Mouse (Mus musculus): ENCODE data around the gene Mc3r. TPM values are rescaled to one million over a fixed set of nuclear protein-coding genes. Genes with fewer than 3 reads are reported as not detected.

Gene Mc3r
- polyA plus RNA-seq, 1 experiment from 2014 or later = not detected

DNA sequence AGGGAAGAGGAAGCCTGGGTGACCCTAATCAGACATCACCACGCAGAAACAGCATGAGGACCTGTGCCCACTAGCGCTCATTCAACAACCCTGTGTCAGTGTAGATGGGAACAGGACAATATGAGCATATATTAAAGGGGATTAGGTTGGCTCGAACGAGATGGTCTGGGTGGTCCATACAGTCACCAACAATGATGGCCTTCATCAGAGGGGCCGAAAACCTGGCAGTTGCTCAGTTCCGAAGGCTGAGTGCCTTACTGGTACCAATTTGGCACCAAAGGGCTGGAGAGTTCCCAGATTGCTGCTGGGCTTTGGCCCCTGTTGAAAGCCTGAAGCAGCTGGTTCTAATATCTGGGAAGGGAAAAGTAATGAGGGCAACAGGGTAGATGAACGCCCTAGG, 25.4 kb upstream of the Mc3r start:
- Histone ChIP-seq H3K9ac (no peak overlapping the region), H3K4me3 (replicated peaks) (no peak overlapping the region), H3K27ac (no peak overlapping the region), H3K4me1 (no peaks in the 10 kb centered on the region), H3K9me3 (replicated peaks) (no peaks in the 10 kb centered on the region), H3K27me3 (peaks cover 13% of the 10 kb centered on the region), H3K36me3 (no peaks in the 10 kb centered on the region), H3K4me2 (no peak overlapping the region)
- ATAC-seq (replicated peaks; ENCODE audit: low FRiP score) = no peak
- 82% methylated on average over 7 of the region's 7 CpGs for WGBS

DNA sequence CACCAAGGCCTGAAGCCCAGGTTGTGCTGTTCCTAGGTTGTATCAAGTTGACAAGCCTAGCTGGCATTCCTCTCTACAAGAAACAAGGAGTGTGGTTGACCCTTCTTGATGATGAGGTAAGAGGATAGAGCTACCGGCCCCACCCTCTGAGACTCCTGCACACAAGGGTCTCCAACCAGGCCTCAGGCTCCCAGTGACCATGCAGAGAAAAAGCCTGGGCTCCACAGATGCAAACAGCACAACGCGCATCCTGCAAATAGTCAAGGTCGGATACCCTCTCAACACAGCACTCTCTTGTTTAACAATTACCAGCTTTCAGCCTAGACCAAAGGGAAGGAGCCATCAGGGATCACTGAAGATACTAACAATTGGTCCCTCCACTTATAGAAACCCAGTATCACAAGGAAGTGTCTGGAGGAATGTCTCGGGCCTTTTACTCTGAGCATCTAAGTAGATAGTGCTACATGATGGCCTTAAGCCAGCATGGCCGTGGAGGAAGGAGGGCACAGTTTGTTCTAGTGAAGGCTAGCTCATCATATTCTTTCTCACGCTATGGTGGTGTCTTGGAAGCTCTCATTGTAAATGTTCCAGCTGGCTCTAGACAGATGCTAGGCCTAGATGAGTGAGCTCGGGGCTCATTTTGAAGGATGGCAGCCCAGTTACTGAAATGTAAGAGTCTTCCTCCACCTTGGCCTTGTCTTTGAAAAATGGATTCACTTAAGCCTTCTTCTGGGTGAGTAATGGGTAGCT, 24.7 kb upstream of the Mc3r start:
- WGBS = 86% methylated on average over 8 of the region's 8 CpGs
- H3K36me3 ChIP-seq = no peaks in the 10 kb centered on the region
- H3K4me2 ChIP-seq = no peak overlapping the region
- H3K27ac ChIP-seq = no peak overlapping the region
- H3K9me3 ChIP-seq (replicated peaks) = no peaks in the 10 kb centered on the region
- no peak for ATAC-seq (replicated peaks; ENCODE audit: low FRiP score)
- H3K4me3 ChIP-seq (replicated peaks) = no peak overlapping the region
- H3K4me1 ChIP-seq = no peaks in the 10 kb centered on the region
- peaks cover 13% of the 10 kb centered on the region for H3K27me3 ChIP-seq
- no peak overlapping the region for H3K9ac ChIP-seq

DNA sequence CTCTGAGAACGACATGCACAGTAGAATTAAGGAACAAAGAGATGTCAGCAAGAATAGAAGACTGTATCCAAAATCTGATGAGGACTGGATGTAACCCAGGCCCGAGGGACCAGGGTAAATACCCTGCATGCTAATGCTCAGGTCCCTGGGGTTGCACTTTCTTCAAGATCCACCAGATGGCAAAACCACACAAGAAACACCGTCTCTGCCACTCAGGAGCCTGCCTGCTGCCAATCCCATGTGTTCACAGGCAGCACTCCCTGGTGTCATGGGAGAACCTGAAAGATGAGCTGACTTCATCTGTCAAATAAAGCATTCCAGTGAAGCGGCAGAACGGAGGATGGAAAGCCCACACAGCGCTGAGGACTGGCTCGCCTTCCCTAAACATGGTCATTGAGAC, 21.3 kb upstream of the Mc3r start:
- Histone ChIP-seq H3K4me3 (replicated peaks) (no peak overlapping the region), H3K27me3 (peaks cover 11% of the 10 kb centered on the region), H3K9ac (no peak overlapping the region), H3K27ac (no peak overlapping the region), H3K4me2 (no peak overlapping the region), H3K9me3 (replicated peaks) (no peaks in the 10 kb centered on the region), H3K36me3 (no peaks in the 10 kb centered on the region), H3K4me1 (no peaks in the 10 kb centered on the region)
- WGBS = 23% methylated on average over 7 of the region's 7 CpGs
- no peak for ATAC-seq (replicated peaks; ENCODE audit: low FRiP score)

DNA sequence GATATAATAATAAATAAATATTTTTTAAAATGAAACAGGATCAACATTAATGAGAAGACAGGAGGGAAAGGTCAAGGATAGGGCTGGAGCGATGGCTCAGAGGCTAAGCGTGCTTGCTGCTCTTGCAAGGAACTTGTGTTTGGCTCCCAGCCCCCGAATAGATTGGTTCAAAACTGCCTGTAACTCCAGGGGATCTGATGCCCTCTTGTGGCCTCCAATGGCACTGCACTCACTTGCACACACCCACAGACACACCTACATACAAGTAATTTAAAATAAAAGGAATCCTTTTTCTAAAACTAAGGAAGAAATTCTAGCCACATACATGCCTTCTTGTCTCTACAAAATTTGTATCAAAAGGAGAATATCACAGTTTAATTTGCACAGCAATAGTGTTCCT, 20.5 kb upstream of the Mc3r start:
- Histone ChIP-seq H3K27me3 (peaks cover 3% of the 10 kb centered on the region; the same call in 1 of the 2 replicates), H3K27ac (no peak overlapping the region), H3K4me2 (no peak overlapping the region), H3K9ac (no peak overlapping the region), H3K36me3 (no peaks in the 10 kb centered on the region), H3K4me1 (no peaks in the 10 kb centered on the region), H3K9me3 (replicated peaks) (no peaks in the 10 kb centered on the region), H3K4me3 (replicated peaks) (no peak overlapping the region)
- no peak for ATAC-seq (replicated peaks; ENCODE audit: low FRiP score)
- 85% methylated on average over 3 of the region's 3 CpGs for WGBS

DNA sequence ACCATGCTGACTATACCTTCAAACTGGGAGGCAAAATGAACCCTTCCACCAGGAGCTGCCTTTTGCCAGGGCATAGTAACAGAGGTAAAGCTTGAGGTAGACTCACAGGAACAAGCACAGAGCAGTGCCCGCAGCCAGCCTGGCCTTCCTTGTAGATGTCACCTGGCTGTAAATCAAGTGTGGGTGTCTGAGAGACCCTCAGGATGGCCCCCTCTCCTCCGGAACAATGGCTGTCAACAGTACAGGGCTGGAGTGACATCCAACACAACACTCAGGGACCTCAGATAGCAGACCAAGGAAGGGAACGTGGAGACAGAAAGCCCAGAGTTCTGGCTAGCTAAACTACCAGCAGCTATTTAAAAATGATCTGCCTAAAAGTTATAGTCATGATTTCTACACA, 19.1 kb upstream of the Mc3r start:
- H3K27me3 ChIP-seq = no peaks in the 10 kb centered on the region
- H3K9me3 ChIP-seq (replicated peaks) = no peaks in the 10 kb centered on the region
- WGBS = 39% methylated on average over 3 of the region's 3 CpGs
- H3K9ac ChIP-seq = no peak overlapping the region
- no peaks in the 10 kb centered on the region for H3K4me1 ChIP-seq
- H3K27ac ChIP-seq = no peak overlapping the region
- H3K4me3 ChIP-seq (replicated peaks) = no peak overlapping the region
- H3K36me3 ChIP-seq = no peaks in the 10 kb centered on the region
- no peak overlapping the region for H3K4me2 ChIP-seq
- no peak for ATAC-seq (replicated peaks; ENCODE audit: low FRiP score)

DNA sequence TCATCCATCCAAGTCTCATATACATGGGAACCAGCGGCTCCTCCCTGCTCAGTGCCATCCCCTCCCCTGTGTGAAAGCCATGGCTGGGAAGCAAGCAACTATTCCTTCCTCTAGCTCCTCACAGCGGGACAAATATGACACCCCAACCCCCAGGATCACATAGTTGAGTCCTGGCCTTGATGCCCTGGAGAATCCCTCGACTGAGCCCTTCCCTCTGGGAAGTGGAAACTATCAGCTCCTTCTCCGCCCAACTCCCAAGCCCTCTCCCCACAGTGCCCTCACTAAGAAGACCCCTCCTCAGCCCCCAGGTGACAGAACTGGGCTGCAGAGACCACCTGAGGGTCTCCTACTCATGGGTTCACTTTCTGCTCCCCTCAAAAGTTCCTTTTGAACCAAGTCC, 18.2 kb upstream of the Mc3r start:
- no peak overlapping the region for H3K9ac ChIP-seq
- H3K27ac ChIP-seq = no peak overlapping the region
- no peak overlapping the region for H3K4me3 ChIP-seq (replicated peaks)
- 49% methylated on average over 4 of the region's 4 CpGs for WGBS
- no peaks in the 10 kb centered on the region for H3K36me3 ChIP-seq
- no peaks in the 10 kb centered on the region for H3K4me1 ChIP-seq
- H3K9me3 ChIP-seq (replicated peaks) = no peaks in the 10 kb centered on the region
- no peaks in the 10 kb centered on the region for H3K27me3 ChIP-seq
- ATAC-seq (replicated peaks; ENCODE audit: low FRiP score) = no peak
- H3K4me2 ChIP-seq = no peak overlapping the region

DNA sequence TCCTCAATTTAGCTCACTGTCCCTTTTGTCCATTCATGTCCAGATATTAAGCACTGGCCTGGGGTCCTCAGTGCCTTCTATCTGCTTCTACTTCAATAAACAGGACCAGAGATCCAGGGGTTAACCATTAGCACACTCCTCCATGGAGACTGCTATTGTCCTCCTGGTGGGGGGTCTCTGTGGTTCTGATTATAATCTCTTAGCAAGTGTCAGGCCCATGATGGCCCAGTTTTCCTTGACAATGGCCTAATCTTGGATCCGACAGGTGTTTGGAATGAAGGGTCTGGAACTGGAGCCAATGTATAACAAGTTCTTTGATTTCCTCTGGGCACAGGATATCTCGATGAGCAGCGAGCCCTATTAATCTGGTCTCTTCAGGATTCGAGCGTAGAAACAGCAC, 10.1 kb upstream of the Mc3r start:
- ATAC-seq (replicated peaks; ENCODE audit: low FRiP score) = no peak
- WGBS = 79% methylated on average over 5 of the region's 5 CpGs

DNA sequence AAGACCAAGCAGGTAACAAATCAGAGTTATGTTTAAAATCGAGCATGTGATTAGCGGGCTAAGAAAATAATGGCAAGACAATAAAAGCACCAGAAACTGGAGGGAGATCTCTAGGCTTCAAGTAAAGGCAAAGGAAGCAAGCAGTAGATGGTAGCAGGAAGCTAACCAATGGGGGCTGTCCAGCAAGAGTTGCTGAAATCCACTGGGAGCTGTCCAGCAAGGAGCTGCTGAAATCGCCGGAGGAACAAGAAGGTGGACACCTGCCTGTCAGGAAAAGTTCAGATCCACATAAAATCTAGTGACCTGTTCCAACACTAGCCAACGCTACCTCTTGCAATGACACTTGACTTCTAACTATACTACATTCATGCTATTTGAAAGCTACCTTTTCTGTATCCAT, 7.3 kb upstream of the Mc3r start:
- Histone ChIP-seq H3K27me3 (no peaks in the 10 kb centered on the region), H3K9ac (no peak overlapping the region)
- no peak for ATAC-seq (replicated peaks; ENCODE audit: low FRiP score)

More for the DNA sequence above, 10.1 kb upstream of the Mc3r start:
- Histone ChIP-seq H3K9me3 (replicated peaks) (no peaks in the 10 kb centered on the region), H3K36me3 (no peaks in the 10 kb centered on the region), H3K27me3 (no peaks in the 10 kb centered on the region), H3K4me1 (no peaks in the 10 kb centered on the region), H3K4me2 (no peak overlapping the region), H3K27ac (no peak overlapping the region), H3K9ac (no peak overlapping the region), H3K4me3 (replicated peaks) (no peak overlapping the region)

DNA sequence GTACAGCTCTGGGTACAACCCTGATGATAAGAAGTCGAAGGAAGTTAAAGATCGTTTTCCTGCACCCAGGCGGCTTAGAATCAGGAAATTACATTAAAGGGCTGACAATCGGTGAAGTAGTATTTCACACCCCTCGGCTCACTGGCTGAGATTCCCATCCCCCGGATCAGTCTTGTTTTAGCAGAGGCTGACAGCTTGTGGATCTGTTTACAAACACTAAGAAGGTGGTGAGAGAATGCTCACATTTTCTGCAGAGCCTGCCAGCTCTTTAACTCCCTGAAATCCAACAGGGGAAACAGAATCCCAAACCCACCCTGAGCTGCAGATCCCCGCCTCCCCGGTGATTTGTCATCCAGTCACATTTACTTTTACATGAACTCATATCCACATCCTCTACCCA, 2.8 kb upstream of the Mc3r start:
- no peak for ATAC-seq (replicated peaks; ENCODE audit: low FRiP score)
- 51% methylated on average over 8 of the region's 8 CpGs for WGBS
- H3K4me3 ChIP-seq (replicated peaks) = no peak overlapping the region
- no peak overlapping the region for H3K27ac ChIP-seq
- H3K4me1 ChIP-seq = no peaks in the 10 kb centered on the region
- H3K4me2 ChIP-seq = no peak overlapping the region
- no peak overlapping the region for H3K9ac ChIP-seq
- peaks cover 40% of the 10 kb centered on the region for H3K27me3 ChIP-seq
- no peaks in the 10 kb centered on the region for H3K9me3 ChIP-seq (replicated peaks)
- H3K36me3 ChIP-seq = no peaks in the 10 kb centered on the region

More for the DNA sequence above, 7.3 kb upstream of the Mc3r start:
- no peak overlapping the region for H3K4me2 ChIP-seq
- WGBS = 12% methylated on average over 5 of the region's 5 CpGs
- H3K4me3 ChIP-seq (replicated peaks) = no peak overlapping the region
- H3K9me3 ChIP-seq (replicated peaks) = no peaks in the 10 kb centered on the region
- H3K27ac ChIP-seq = no peak overlapping the region
- no peaks in the 10 kb centered on the region for H3K4me1 ChIP-seq
- H3K36me3 ChIP-seq = no peaks in the 10 kb centered on the region

DNA sequence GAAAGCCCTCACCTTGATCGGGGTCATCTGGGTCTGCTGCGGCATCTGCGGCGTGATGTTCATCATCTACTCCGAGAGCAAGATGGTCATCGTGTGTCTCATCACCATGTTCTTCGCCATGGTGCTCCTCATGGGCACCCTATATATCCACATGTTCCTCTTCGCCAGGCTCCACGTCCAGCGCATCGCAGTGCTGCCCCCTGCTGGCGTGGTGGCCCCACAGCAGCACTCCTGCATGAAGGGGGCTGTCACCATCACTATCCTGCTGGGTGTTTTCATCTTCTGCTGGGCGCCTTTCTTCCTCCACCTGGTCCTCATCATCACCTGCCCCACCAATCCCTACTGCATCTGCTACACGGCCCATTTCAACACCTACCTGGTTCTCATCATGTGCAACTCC, 1.0 kb downstream of the Mc3r start:
- Histone ChIP-seq H3K4me2 (no peak overlapping the region), H3K27me3 (peaks cover 52% of the 10 kb centered on the region), H3K9me3 (replicated peaks) (no peaks in the 10 kb centered on the region), H3K4me1 (no peaks in the 10 kb centered on the region), H3K9ac (no peak overlapping the region), H3K36me3 (no peaks in the 10 kb centered on the region), H3K4me3 (replicated peaks) (no peak overlapping the region), H3K27ac (no peak overlapping the region)
- no peak for ATAC-seq (replicated peaks; ENCODE audit: low FRiP score)
- WGBS = 83% methylated on average over 14 of the region's 14 CpGs

DNA sequence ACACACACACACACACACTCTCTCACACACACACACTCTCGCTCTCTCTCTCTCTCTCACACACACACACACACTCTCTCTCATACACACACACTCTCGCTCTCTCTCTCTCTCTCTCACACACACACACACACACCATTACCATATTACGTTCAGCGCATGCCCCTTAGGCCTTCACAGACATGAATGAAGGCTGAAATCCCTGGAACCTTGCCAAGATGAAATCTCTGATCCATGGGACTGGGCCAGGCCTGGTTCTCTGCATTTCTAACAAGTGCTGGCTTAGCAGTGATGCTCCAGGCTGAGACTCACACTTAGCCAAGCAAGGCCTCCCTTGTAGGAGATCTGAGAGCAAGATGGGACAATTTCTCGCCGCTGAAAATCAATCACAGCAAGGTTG, 8.1 kb downstream of the Mc3r start:
- 78% methylated on average over 6 of the region's 6 CpGs for WGBS
- no peaks in the 10 kb centered on the region for H3K9me3 ChIP-seq (replicated peaks)
- no peak for ATAC-seq (replicated peaks; ENCODE audit: low FRiP score)

DNA sequence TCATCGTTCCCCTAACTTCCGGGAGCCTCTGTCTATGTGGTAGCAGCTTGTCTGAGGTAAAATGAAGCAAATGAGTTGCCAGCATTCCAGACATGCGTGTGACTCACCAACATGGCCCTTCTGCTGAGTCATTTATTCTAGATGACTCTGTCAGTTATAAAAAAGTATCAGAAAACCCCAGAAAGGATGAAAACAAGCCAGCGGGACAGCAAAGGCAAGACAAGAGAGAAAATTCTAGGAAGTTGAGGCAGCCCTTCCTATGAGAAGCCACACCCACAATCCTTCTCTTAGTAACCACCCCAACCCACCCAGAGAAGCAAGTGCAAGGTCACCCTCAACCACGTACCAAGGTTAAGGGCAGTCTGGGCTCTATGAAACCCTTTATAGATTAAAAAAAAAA, 8.7 kb downstream of the Mc3r start:
- H3K27me3 ChIP-seq = no peaks in the 10 kb centered on the region
- no peaks in the 10 kb centered on the region for H3K36me3 ChIP-seq
- no peak overlapping the region for H3K4me3 ChIP-seq (replicated peaks)
- H3K9ac ChIP-seq = no peak overlapping the region
- no peaks in the 10 kb centered on the region for H3K9me3 ChIP-seq (replicated peaks)
- no peak overlapping the region for H3K27ac ChIP-seq
- no peak for ATAC-seq (replicated peaks; ENCODE audit: low FRiP score)
- WGBS = 74% methylated on average over 5 of the region's 5 CpGs
- 0 out of 2 replicates have a peak, but pooled peaks cover 2% of the 10 kb centered on the region for H3K4me1 ChIP-seq
- no peak overlapping the region for H3K4me2 ChIP-seq

More for the DNA sequence above, 8.1 kb downstream of the Mc3r start:
- Histone ChIP-seq H3K36me3 (no peaks in the 10 kb centered on the region), H3K27me3 (peaks cover 2% of the 10 kb centered on the region; the same call in 1 of the 2 replicates), H3K4me3 (replicated peaks) (no peak overlapping the region), H3K4me2 (no peak overlapping the region), H3K4me1 (0 out of 2 replicates have a peak, but pooled peaks cover 2% of the 10 kb centered on the region), H3K9ac (no peak overlapping the region), H3K27ac (no peak overlapping the region)

Measured in kidney, embryonic 15.5 days (tissue).